12 mouse cellular contexts compared by ENCODE assay signal in genomic region chr6:50331477-50331876, GRCm38 (mm10).
"Had no signal": no experiment of that assay in that cellular context is flagged by ENCODE, and none has a peak within 500 bp of the region (broad histone marks: within the 10 kb centered on the region; RNA-seq: fewer than 3 reads in every experiment).

No protein-coding gene starts in this region.

- ATAC-seq: midbrain, embryonic 15.5 days had no signal

- DNase-seq: kidney, adult 18-20 months; kidney, adult 9 months; kidney, postnatal 14 days; kidney, postnatal 4 days; liver, embryonic 13.5 days; lung, adult 2 months; lung, postnatal 14 days; lung, postnatal 4 days; retina, postnatal 1 day; thymus, postnatal 14 days; thymus, postnatal 4 days had no signal
